1 mouse cellular context compared by ENCODE assay signal in genomic region chr6:83137576-83137950, GRCm38 (mm10).
TF ChIP-seq lines count a peak whose summit lies in the region.

No protein-coding gene starts in this region.

TF ChIP-seq in CH12.LX, 34 proteins besides CTCF, POLR2A, EP300 and RAD21 (continued from another document):
- no peak for TF ChIP-seq ZMIZ1 (IDR thresholded peaks at IDR 0.05; ENCODE audit: low read depth, low read length)
- no peak for TF ChIP-seq ZC3H11A (IDR thresholded peaks at IDR 0.05; ENCODE audit: low read depth, low read length)
- TF ChIP-seq BHLHE40 (IDR thresholded peaks at IDR 0.05; ENCODE audit: low read depth, low read length) = no peak
- no peak for TF ChIP-seq SMC3 (IDR thresholded peaks at IDR 0.05; ENCODE audit: low read depth, low read length)
- TF ChIP-seq HCFC1 (IDR thresholded peaks at IDR 0.05; ENCODE audit: low read depth, low read length) = no peak
- no peak for TF ChIP-seq NRF1 (IDR thresholded peaks at IDR 0.05; ENCODE audit: low read depth, low read length)
- TF ChIP-seq USF2 (conservative IDR thresholded peaks at IDR 0.05; ENCODE audit: low read depth, low read length) = no peak
- TF ChIP-seq MAX (IDR thresholded peaks at IDR 0.05; ENCODE audit: low read length) = no peak
- no peak for TF ChIP-seq TCF12 (IDR thresholded peaks at IDR 0.05; ENCODE audit: low read depth, low read length)
- no peak for TF ChIP-seq ELF1 (IDR thresholded peaks at IDR 0.05; ENCODE audit: low read depth, low read length)
- no peak for TF ChIP-seq IRF4 (IDR thresholded peaks at IDR 0.05; ENCODE audit: low read depth, low read length)
- TF ChIP-seq UBTF (IDR thresholded peaks at IDR 0.05; ENCODE audit: low read depth, low read length) = no peak
- TF ChIP-seq MYC (IDR thresholded peaks at IDR 0.05; ENCODE audit: low read depth, low read length) = no peak
- no peak for TF ChIP-seq USF1 (IDR thresholded peaks at IDR 0.05; ENCODE audit: low read depth, low read length)
